Mouse (Mus musculus) stomach, postnatal 0 days (tissue): ENCODE measurements around the gene Gmppb. TPM values are rescaled to one million over a fixed set of nuclear protein-coding genes. Genes with fewer than 3 reads are reported as not detected.

Experiments used
- ATAC-seq: fragments of 200-750 bp; cut with Nextera tagmentation; 2 replicates; pipeline ENCODE4 v1.8.0; 2017; ENCODE audit not compliant: low FRiP score, low TSS enrichment
- DNase-seq: peaks from one replicate; pipeline ENCODE4 v3.0.0-alpha.2; 2016; ENCODE audit warnings: low spot score
- H3K27ac ChIP-seq: fragments of 300-500 bp; sonication (generic); replicated peaks from 2 replicates; pipeline ENCODE4 v1.5.1; 2014; ENCODE audit warnings: mild to moderate bottlenecking, control low read depth
- H3K27me3 ChIP-seq: fragments of 300-500 bp; sonication (generic); 2 replicates; pipeline ENCODE4 v1.6.1; 2014; ENCODE audit warnings: low read length; ENCODE audit not compliant: control insufficient read depth, insufficient read depth
- H3K36me3 ChIP-seq: fragments of 300-500 bp; sonication (generic); 2 replicates; pipeline ENCODE4 v1.6.1; 2014; ENCODE audit warnings: low read length, mixed read lengths; ENCODE audit not compliant: control insufficient read depth, insufficient read depth
- H3K4me1 ChIP-seq: fragments of 300-500 bp; sonication (generic); replicated peaks from 2 replicates; pipeline ENCODE4 v1.6.1; 2014; ENCODE audit warnings: antibody characterized with exemption; ENCODE audit not compliant: control insufficient read depth, insufficient read depth
- H3K4me2 ChIP-seq: fragments of 300-500 bp; sonication (generic); replicated peaks from 2 replicates; pipeline ENCODE4 v1.6.1; 2014; ENCODE audit warnings: low read depth, mild to moderate bottlenecking, control low read depth, moderate library complexity
- H3K4me3 ChIP-seq: fragments of 300-500 bp; sonication (generic); 2 replicates; pipeline ENCODE4 v1.5.1; 2014; ENCODE audit warnings: low read depth, low read length, control low read depth
- H3K9ac ChIP-seq: fragments of 300-500 bp; sonication (generic); 2 replicates; pipeline ENCODE4 v1.6.1; 2014; ENCODE audit warnings: mild to moderate bottlenecking, low read length, control low read depth, mixed read lengths
- H3K9me3 ChIP-seq: fragments of 300-500 bp; sonication (generic); 2 replicates; pipeline ENCODE4 v1.6.1; 2016; ENCODE audit warnings: low read length; ENCODE audit not compliant: control insufficient read depth
- CTCF ChIP-seq: IDR thresholded peaks from 2 replicates; pipeline ENCODE4 v1.5.1; 2016; ENCODE audit warnings: antibody characterized with exemption, low read depth, mild to moderate bottlenecking, moderate library complexity
- EP300 ChIP-seq: optimal IDR thresholded peaks from 2 replicates; pipeline ENCODE3; 2016; ENCODE audit warnings: antibody characterized with exemption
- WGBS: fragments of 180-500 bp; shearing (Covaris S2); extraction: QIAGEN DNeasy Blood & Tissue Kit; methylation state at CpG from one replicate; pipeline ENCODE4 v1.1.7; 2014; 5-methylcytosine and 5-hydroxymethylcytosine counted together
- polyA plus RNA-seq: library from polyadenylated mRNA; unstranded; fragments of >200 nt; fragmentation: Nextera tagmentation; extraction: Ambion mirVana; gene quantifications from 2 replicates; pipeline ENCODE4 v1.2.1, GENCODE M21; 2015

Gene Gmppb
- polyA plus RNA-seq, 1 experiment from 2014 or later = 49.5 TPM

- Histone ChIP-seq H3K27ac (0 out of 2 replicates have a peak overlapping the region, but pooled peaks have one; percentile 18), H3K4me3 (no peak overlapping the region), H3K9ac (0 out of 2 replicates have a peak overlapping the region, but pooled peaks have one; percentile 23), H3K36me3 (no peaks in the 10 kb centered on the region; the same call in 1 of the 2 replicates), H3K27me3 (no peaks in the 10 kb centered on the region), H3K4me2 (no peak overlapping the region), H3K4me1 (no peaks in the 10 kb centered on the region), H3K9me3 (no peaks in the 10 kb centered on the region)
- no peak for DNase-seq
- 62% methylated on average over 7 of the region's 7 CpGs for WGBS
- TF ChIP-seq CTCF (no peak), EP300 (no peak)
- ATAC-seq = no peak
Observed at GRCm38 (mm10) chr9:108073141-108073930, 24.3 kb downstream of the Gmppb start.

- H3K27ac ChIP-seq = peak within 1 kb of the TSS; percentile 85
Observed at GRCm38 (mm10) chr9:108080168-108080567, 31.1 kb downstream of the Gmppb start, which contains the start of gene Mst1. Gene Mst1 (plus strand): TSS chr9:108080436.

GRCm38 (mm10) chr9:108082549-108082948, 33.5 kb downstream of the Gmppb start:
- no peaks in the 10 kb centered on the region for H3K27me3 ChIP-seq
- TF ChIP-seq CTCF = no peak
- TF ChIP-seq EP300 = no peak
- ATAC-seq (no peak), DNase-seq (peak; percentile 48)
- no peaks in the 10 kb centered on the region; the same call in 1 of the 2 replicates for H3K4me1 ChIP-seq
- peaks cover 16% of the 10 kb centered on the region for H3K36me3 ChIP-seq
- H3K27ac ChIP-seq = no peak overlapping the region
- no peaks in the 10 kb centered on the region for H3K9me3 ChIP-seq
- peak overlapping the region; percentile 13; the same call in 1 of the 2 replicates for H3K9ac ChIP-seq
- peak overlapping the region; percentile 8; the same call in 1 of the 2 replicates for H3K4me2 ChIP-seq
- WGBS = 9% methylated on average over 19 of the region's 19 CpGs
- no peak overlapping the region for H3K4me3 ChIP-seq

More at GRCm38 (mm10) chr9:108080168-108080567, 31.1 kb downstream of the Gmppb start, which contains the start of gene Mst1:
- Histone ChIP-seq H3K27me3 (no peaks in the 10 kb centered on the region), H3K4me1 (no peaks in the 10 kb centered on the region; the same call in 1 of the 2 replicates), H3K9ac (peak within 1 kb of the TSS; percentile 93), H3K36me3 (peaks cover 3% of the 10 kb centered on the region; the same call in 1 of the 2 replicates), H3K4me2 (peak within 1 kb of the TSS; percentile 82), H3K4me3 (peak within 1 kb of the TSS; percentile 66), H3K9me3 (no peaks in the 10 kb centered on the region)
- TF ChIP-seq EP300 (no peak), CTCF (no peak)
- 58% methylated on average over 5 of the region's 5 CpGs for WGBS
- ATAC-seq = peak; percentile 19
- DNase-seq = no peak

- peak within 1 kb of the TSS; percentile 13; the same call in 1 of the 2 replicates for H3K9ac ChIP-seq
- no peaks in the 10 kb centered on the region; the same call in 1 of the 2 replicates for H3K4me1 ChIP-seq
- TF ChIP-seq EP300 (no peak), CTCF (no peak)
- H3K4me3 ChIP-seq = no peak within 1 kb of the TSS
- H3K9me3 ChIP-seq = no peaks in the 10 kb centered on the region
- no peak for ATAC-seq
- H3K36me3 ChIP-seq = peaks cover 21% of the 10 kb centered on the region
- H3K4me2 ChIP-seq = peak within 1 kb of the TSS; percentile 8; the same call in 1 of the 2 replicates
- H3K27ac ChIP-seq = no peak within 1 kb of the TSS
- WGBS = 39% methylated on average over 12 of the region's 12 CpGs
- no peaks in the 10 kb centered on the region for H3K27me3 ChIP-seq
- DNase-seq = no peak
Observed at GRCm38 (mm10) chr9:108082988-108083431, 34.0 kb downstream of the Gmppb start, which contains the start of gene Rnf123. Gene Rnf123 (minus strand): TSS chr9:108083346.

- ATAC-seq (no peak), DNase-seq (no peak)
- no peak overlapping the region for H3K4me3 ChIP-seq
- TF ChIP-seq EP300 = no peak
- no peak for TF ChIP-seq CTCF
- no peaks in the 10 kb centered on the region; the same call in 1 of the 2 replicates for H3K4me1 ChIP-seq
- H3K27ac ChIP-seq = no peak overlapping the region
- peaks cover 24% of the 10 kb centered on the region for H3K36me3 ChIP-seq
- H3K4me2 ChIP-seq = no peak overlapping the region
- no peaks in the 10 kb centered on the region for H3K27me3 ChIP-seq
- no peaks in the 10 kb centered on the region for H3K9me3 ChIP-seq
- H3K9ac ChIP-seq = no peak overlapping the region
- WGBS = 78% methylated on average over 6 of the region's 6 CpGs
Observed at GRCm38 (mm10) chr9:108083561-108083960, 34.5 kb downstream of the Gmppb start.
